Mouse (Mus musculus) layer of hippocampus, adult 8-10 months (tissue): ENCODE results near the gene Sec31a. TPM values are rescaled to one million over a fixed set of nuclear protein-coding genes. Genes with fewer than 3 reads are reported as not detected.

Experiments
- total RNA-seq, 4 experiments: library from RNA; stranded (reverse); gene quantifications; 2 replicates each; pipeline ENCODE4 v1.2.4; 2022

Sec31a gene
- total RNA-seq, 4 experiments from 2014 or later: 104 to 115 (median 109) TPM

Other genes starting within 250 kb of the Sec31a start
- gene Lin54, start 84.4 kb upstream of the Sec31a start, total RNA-seq: 10 to 100 TPM; 17.9 to 19.9 (median 19.3) TPM
- 10 to 100 TPM; 80.1 to 90.7 (median 88.1) TPM for gene Cops4, start 102.1 kb upstream of the Sec31a start, total RNA-seq
- gene Plac8, start 156.0 kb upstream of the Sec31a start, total RNA-seq: not detected